Comparison of ENCODE assay signal across 9 mouse cellular contexts in genomic region chr12:69556221-69556861, GRCm38 (mm10). TPM values are rescaled to one million over a fixed set of nuclear protein-coding genes. Genes with fewer than 3 reads are reported as not detected.
DNase-seq lines count a peak whose midpoint lies in the region; ATAC-seq lines count a peak whose summit lies in the region.
"Had no signal": no experiment of that assay in that cellular context is flagged by ENCODE, and none has a peak within 500 bp of the region (broad histone marks: within the 10 kb centered on the region; RNA-seq: fewer than 3 reads in every experiment).

No protein-coding gene starts in this region.

- H3K36me3 ChIP-seq in forebrain, embryonic 13.5 days (ENCODE audit: poor library complexity, severe bottlenecking): no peaks in the 10 kb centered on the region
- H3K36me3 ChIP-seq in forebrain, embryonic 11.5 days (ENCODE audit: control insufficient read depth, insufficient read depth, low read length): no peaks in the 10 kb centered on the region
- H3K36me3 ChIP-seq: midbrain, embryonic 12.5 days had no signal

- H3K4me1 ChIP-seq in forebrain, embryonic 13.5 days: no peaks in the 10 kb centered on the region
- H3K4me1 ChIP-seq in forebrain, embryonic 11.5 days (replicated peaks; ENCODE audit: control insufficient read depth, insufficient read depth, low read length): no peaks in the 10 kb centered on the region
- H3K4me1 ChIP-seq: midbrain, embryonic 12.5 days had no signal

- DNase-seq in forebrain, embryonic 11.5 days (ENCODE audit: low spot score): no peak
- peak; percentile 68 for DNase-seq in adrenal gland, postnatal 14 days
- DNase-seq in kidney, adult 9 months: peak; percentile 53
- DNase-seq in lung, postnatal 4 days: peak; percentile 27 to 49
- DNase-seq in thymus, postnatal 25 days: no peak
- DNase-seq in cerebellum, adult 11 months: no peak
- no peak for DNase-seq in heart, adult 9 months (ENCODE audit: low spot score in 2 of 2)

- no peak for ATAC-seq in forebrain, embryonic 13.5 days
- ATAC-seq in forebrain, embryonic 11.5 days (replicated peaks; ENCODE audit: low FRiP score): no peak

- H3K9me3 ChIP-seq in forebrain, embryonic 13.5 days (replicated peaks): no peaks in the 10 kb centered on the region
- no peaks in the 10 kb centered on the region for H3K9me3 ChIP-seq in forebrain, embryonic 11.5 days (ENCODE audit: control insufficient read depth, low read length)
- H3K9me3 ChIP-seq: midbrain, embryonic 12.5 days had no signal

- no peak overlapping the region for H3K4me3 ChIP-seq in forebrain, embryonic 13.5 days
- no peak overlapping the region for H3K4me3 ChIP-seq in forebrain, embryonic 11.5 days (ENCODE audit: low read depth, low read length)
- H3K4me3 ChIP-seq: midbrain, embryonic 12.5 days had no signal

- H3K4me2 ChIP-seq in forebrain, embryonic 13.5 days: no peak overlapping the region
- H3K4me2 ChIP-seq in forebrain, embryonic 11.5 days (ENCODE audit: low read depth, low read length, severe bottlenecking): no peak overlapping the region
- H3K4me2 ChIP-seq: midbrain, embryonic 12.5 days had no signal

- H3K9ac ChIP-seq in forebrain, embryonic 13.5 days: no peak overlapping the region
- no peak overlapping the region for H3K9ac ChIP-seq in forebrain, embryonic 11.5 days (ENCODE audit: low read length)
- H3K9ac ChIP-seq: midbrain, embryonic 12.5 days had no signal

- no peaks in the 10 kb centered on the region for H3K27me3 ChIP-seq in forebrain, embryonic 13.5 days
- H3K27me3 ChIP-seq in forebrain, embryonic 11.5 days (ENCODE audit: control insufficient read depth, insufficient read depth, low read length): no peaks in the 10 kb centered on the region
- H3K27me3 ChIP-seq: midbrain, embryonic 12.5 days had no signal

- H3K27ac ChIP-seq in forebrain, embryonic 13.5 days: 0 out of 2 replicates have a peak overlapping the region, but pooled peaks have one; percentile 2
- H3K27ac ChIP-seq in forebrain, embryonic 11.5 days (ENCODE audit: low read depth, low read length): no peak overlapping the region
- H3K27ac ChIP-seq: midbrain, embryonic 12.5 days had no signal

- 67% methylated on average over 6 of the region's 6 CpGs for WGBS in forebrain, embryonic 13.5 days
- 63% methylated on average over 6 of the region's 6 CpGs for WGBS in forebrain, embryonic 11.5 days

RNA-seq across cellular contexts. Expression of gene Vcpkmt, which starts 26.5 kb away (rescaled TPM):
- polyA plus RNA-seq in forebrain, embryonic 13.5 days (2015; fragmentation: Nextera tagmentation; extraction: Ambion mirVana): 26.0 and 26.9 TPM in 2 replicates
- polyA plus RNA-seq in forebrain, embryonic 11.5 days (2014; fragmentation: Nextera tagmentation; extraction: Ambion mirVana): 25.6 and 26.1 TPM in 2 replicates
- total RNA-seq in adrenal gland, postnatal 14 days (2021): 8.9 and 12.5 TPM in 2 replicates

Comparison
In these comparisons a context has a peak if more than half of its experiments do, and no peak if none do; other contexts are left out.
1. DNase-seq: peak in adrenal gland, postnatal 14 days (single experiment), kidney, adult 9 months (single experiment) and lung, postnatal 4 days (2 of 2); none in forebrain, embryonic 11.5 days (single experiment), thymus, postnatal 25 days (single experiment), cerebellum, adult 11 months (single experiment) and heart, adult 9 months (0 of 2).